Mouse (Mus musculus): Measurements from ENCODE around the gene AI481877.

AI481877 gene

GRCm38 (mm10) chr4:59125053-59125452 lies 13.7 kb downstream of the AI481877 start:
- no peak for DNase-seq (ENCODE audit: low read depth, low spot score)

DNA sequence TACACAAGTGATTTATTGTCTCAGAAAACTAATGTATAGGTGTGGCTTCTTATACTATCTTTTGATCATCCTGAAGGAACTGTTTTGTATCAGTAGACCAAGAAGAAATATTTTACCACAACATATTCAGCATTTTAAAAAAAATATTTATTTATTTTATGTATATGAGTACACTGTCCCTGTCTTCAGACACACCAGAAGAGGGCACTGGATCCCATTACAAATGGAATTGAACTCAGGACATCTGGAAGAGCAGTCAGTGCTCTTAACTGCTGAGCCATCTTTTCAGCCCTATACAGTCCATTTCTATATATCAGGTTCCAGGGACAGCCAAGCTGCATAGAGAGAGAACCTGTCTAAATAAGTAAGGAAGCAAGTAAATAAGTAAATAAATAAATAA lies 15.2 kb downstream of the AI481877 start:
- DNase-seq (ENCODE audit: low read depth, low spot score), result peak; percentile 5

DNA sequence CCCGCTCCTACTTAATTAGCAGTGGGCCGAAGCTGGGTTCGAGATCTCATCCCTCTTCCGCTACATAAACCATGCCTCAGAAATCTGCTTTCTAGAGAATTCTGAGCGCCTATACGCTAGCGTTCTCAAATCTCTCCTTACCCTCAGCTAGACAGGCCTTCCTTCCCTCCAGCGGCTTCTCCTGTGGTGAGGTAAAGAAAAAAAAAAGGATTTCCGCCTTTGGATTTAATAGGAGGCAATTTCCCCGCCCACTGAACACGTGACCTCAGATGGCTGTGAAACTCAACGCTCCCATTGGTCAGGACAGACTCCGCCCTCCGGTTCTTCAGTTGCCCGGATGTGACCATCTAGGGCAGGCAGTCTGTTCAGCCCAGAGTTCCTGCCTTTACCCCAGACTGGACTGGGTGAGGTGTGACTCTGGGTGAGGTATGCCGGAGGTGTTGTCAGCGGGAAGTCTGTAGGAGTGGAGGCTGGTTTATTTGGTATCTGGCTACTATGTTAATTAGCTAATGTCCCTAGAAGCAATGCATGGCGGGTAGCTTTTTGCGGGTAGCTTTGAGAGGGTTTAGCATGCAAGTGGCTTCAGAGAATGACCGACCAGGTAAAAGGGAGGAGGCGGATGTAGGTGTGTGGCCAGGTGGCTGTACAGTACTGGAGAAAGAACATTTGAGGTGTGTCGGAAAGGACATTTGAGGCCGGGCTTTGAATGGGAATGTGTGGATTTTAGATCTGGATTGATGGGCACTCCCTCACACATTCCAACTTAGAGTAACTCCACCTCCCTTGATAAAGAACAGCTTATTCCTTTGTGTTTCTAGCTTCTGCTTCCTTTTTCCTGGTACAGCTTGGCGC lies 20.9 kb downstream of the AI481877 start:
- no peak for DNase-seq (ENCODE audit: low read depth, low spot score)

- DNase-seq (ENCODE audit: low read depth, low spot score), result no peak
Observed at GRCm38 (mm10) chr4:59108721-59109120, 30.1 kb downstream of the AI481877 start.

DNA sequence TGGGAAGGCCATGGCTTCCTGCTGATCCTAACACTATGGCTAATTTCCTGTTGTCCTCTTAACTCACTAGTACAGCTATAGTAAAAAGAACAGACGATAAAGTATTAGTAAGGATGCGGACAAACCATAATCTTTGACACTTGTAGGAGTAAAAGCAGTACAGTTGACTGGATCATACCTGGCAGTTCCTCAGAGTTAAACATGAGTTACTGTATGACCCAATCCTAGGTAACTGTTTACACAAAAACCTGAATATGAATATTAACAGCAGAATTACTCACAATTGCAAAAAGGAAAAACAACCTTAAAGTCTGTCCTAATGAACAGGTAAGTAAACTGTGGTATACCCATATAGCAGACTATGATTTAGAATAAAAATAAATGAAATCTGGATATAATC lies 30.9 kb downstream of the AI481877 start:
- no peak for DNase-seq (ENCODE audit: low read depth, low spot score)

- no peak for DNase-seq (ENCODE audit: low read depth, low spot score)
Observed at GRCm38 (mm10) chr4:59106661-59107060, 32.1 kb downstream of the AI481877 start.

DNA sequence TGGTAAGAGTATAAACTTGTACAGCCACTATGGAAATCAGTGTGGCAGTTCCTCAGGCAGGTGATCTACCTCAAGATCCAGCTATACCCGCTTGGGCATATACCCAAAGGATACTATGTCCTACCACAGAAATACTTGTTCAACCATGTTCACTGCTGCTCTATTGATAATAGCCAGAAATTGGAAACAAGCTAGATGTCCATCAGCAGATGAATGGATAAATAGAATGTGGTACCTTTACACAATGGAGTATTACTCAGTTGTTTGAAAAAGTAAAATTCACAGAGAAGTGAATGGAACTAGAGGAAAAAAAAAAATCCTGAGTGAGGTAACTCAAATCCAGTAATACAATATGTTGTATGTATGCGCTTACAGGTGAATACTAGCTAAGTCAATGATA lies 34.6 kb downstream of the AI481877 start:
- DNase-seq (ENCODE audit: low read depth, low spot score), result no peak

- DNase-seq (ENCODE audit: low read depth, low spot score), result peak; percentile 84
Observed at GRCm38 (mm10) chr4:59096393-59096792, 42.4 kb downstream of the AI481877 start.

GRCm38 (mm10) chr4:59089391-59089790 lies 49.4 kb downstream of the AI481877 start:
- no peak for DNase-seq (ENCODE audit: low read depth, low spot score)

- no peak for DNase-seq (ENCODE audit: low read depth, low spot score)
Observed at GRCm38 (mm10) chr4:59083430-59083829, 55.4 kb downstream of the AI481877 start.

DNA sequence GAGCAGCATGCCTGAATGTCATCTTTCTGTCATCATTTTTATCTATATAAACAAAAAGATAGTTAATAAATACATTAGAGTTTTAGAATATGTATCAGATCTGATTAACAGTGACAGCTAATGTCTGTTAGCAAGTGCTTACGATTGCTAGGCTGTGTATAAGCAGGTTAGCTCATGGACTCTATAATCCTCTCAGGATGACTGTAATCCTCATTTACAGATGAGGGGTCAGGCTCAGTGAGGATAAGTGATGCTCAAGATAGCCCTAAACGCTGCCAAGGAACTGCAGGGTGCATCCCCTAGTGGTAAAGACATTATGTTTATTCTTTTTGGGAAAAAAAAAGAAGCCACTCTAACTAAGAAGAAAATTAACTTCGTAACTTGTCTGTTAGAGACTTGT lies 69.5 kb downstream of the AI481877 start:
- DNase-seq (ENCODE audit: low read depth, low spot score), result no peak

- DNase-seq (ENCODE audit: low read depth, low spot score), result no peak
Observed at GRCm38 (mm10) chr4:59062526-59062925, 76.3 kb downstream of the AI481877 start.

GRCm38 (mm10) chr4:59057929-59058328 lies 80.9 kb downstream of the AI481877 start:
- DNase-seq (ENCODE audit: low read depth, low spot score), result no peak

DNA sequence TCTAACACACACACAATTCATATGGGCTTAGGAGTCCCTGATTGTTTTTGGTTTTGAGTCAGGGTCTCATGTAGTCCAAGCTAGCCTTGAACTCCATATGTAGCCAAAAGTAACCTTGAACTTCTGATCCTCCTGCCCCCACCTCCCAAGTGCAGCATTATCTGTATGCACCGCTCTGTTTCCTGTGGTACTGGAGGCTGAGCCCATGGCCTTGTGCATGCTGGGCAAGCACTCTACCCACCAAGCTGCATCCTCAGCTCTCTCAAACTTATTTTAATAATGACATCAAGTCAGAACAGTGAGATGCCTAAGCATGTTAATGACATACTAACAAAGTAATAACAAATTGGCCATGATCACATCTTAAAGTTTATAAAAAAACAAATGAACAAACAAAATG lies 87.7 kb downstream of the AI481877 start:
- DNase-seq (ENCODE audit: low read depth, low spot score), result no peak

DNA sequence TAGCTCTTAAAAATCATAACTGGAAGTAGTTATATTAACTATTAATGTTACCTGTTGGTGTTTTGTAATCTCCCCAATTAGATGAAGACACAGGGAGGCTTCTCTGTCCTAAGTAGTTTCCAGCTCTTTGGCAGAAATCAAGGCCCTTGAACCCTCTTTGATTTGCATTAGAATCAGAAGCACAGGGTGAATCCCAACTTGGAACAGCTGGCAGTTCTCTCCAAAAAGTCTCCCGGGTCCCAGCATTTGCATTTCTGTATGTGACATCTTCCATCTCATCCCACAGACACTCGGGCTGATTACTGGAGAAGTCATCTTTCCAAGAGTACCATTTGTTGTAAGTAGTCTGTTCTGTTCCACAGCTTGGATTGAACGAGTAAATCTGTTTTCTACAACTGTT lies 91.6 kb downstream of the AI481877 start:
- DNase-seq (ENCODE audit: low read depth, low spot score), result no peak

GRCm38 (mm10) chr4:59043891-59044290 lies 94.9 kb downstream of the AI481877 start:
- DNase-seq (ENCODE audit: low read depth, low spot score), result no peak

- DNase-seq (ENCODE audit: low read depth, low spot score), result no peak
Observed at GRCm38 (mm10) chr4:59043074-59043473, 95.7 kb downstream of the AI481877 start.

- no peak for DNase-seq (ENCODE audit: low read depth, low spot score)
Observed at GRCm38 (mm10) chr4:59040397-59041287, 98.1 kb downstream of the AI481877 start.

DNA sequence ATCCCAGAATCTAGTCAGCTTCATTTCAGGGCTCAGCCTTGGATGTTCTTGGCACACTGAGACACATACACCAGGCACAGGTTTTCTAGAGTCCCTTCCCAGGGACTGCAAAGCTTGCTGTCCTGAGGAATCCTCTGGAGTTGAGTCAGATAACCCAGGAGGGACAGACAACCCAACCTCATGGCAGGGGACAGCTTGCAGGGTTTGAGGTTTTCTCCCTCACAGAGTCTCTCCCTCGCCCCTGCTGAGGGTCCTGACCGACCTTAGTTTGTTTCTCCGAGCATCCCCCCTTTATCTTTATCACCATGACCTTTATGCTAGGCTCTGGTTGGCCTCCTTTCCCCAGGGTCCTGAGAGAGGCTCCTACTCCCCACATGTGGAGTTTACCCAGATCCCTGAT lies 101.3 kb downstream of the AI481877 start:
- DNase-seq (ENCODE audit: low read depth, low spot score), result no peak

GRCm38 (mm10) chr4:59036490-59037127 lies 102.2 kb downstream of the AI481877 start:
- DNase-seq (ENCODE audit: low read depth, low spot score), result peak; percentile 88

GRCm38 (mm10) chr4:59035786-59036350 lies 102.9 kb downstream of the AI481877 start:
- DNase-seq (ENCODE audit: low read depth, low spot score), result peak; percentile 19

All from CD4-positive, CD25-positive, alpha-beta regulatory T cell, adult 2 months (primary cell).